Mouse (Mus musculus) layer of hippocampus, adult 2 months (tissue): Measurements from ENCODE around the gene Irx5. TPM values are rescaled to one million over a fixed set of nuclear protein-coding genes. Genes with fewer than 3 reads are reported as not detected.

ENCODE experiments used
- DNase-seq, 2 experiments: peaks; one replicate each; pipeline ENCODE4 v3.0.0; 2022; ENCODE audit warnings: low spot score in 2 of 2
- H3K27ac ChIP-seq: fragments of 200-600 bp; 2 replicates; pipeline ENCODE4 v1.8.1; 2022
- H3K4me3 ChIP-seq: fragments of 200-600 bp; 2 replicates; pipeline ENCODE4 v1.8.1; 2022; ENCODE audit warnings: mild to moderate bottlenecking
- CTCF ChIP-seq: fragments of 200-600 bp; conservative IDR thresholded peaks from 2 replicates; pipeline ENCODE4 v1.8.1; 2022; ENCODE audit warnings: antibody characterized with exemption, mild to moderate bottlenecking, moderate library complexity
- total RNA-seq, 2 experiments: library from RNA; stranded (reverse); gene quantifications; 2 replicates each; pipeline ENCODE4 v1.2.3; 2021

The Irx5 gene
- total RNA-seq, 2 experiments from 2014 or later = 0.18 TPM; not detected in 1

DNA sequence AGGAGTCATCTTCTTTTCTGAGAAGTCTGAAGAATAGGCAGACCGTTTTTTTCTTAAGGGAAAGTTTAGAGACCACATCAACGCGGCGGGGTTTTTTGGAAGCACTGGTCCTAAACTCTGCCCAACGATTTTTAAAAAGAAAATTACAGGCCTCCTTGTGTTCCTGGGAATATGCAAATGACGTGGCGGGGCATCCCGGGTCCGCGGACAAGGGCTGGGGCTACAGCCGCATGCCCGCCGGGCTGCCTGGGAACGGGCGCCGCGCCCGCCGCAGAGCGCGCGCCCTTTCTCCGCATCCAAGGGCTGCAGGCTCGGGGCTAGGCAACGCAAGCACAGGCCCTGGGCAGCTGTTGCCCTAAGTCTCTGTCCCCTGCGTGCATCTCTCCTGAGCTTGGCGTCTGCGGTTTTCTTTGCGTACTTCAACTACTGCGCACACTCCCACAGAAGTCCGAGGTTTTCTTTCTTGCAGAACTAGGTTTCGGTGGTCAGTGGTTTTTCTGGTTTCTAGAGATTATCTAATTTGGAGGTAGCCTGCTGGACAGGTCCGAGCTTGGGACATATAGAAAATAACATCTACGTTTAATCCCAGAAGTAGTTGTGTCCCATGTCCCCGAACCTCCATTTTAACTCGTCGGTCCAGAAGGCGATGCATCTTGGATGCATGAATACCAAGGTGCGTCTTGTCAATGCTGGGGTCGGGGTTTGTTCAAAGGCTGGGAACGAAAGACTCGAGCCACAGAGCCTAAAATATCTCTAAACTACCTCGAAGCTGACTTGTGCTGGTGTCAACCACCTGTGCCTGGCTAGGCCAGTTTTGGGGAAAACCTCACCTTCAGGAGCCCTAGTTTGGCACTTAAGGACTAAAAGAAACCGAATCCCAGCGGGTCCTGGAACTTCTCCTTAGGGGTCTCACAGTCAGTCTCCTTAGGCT, 6.1 kb downstream of the Irx5 start:
- DNase-seq = no peak
- TF ChIP-seq CTCF = no peak
- Histone ChIP-seq H3K4me3 (no peak overlapping the region), H3K27ac (no peak overlapping the region)

GRCm38 (mm10) chr8:92364148-92364775, 6.8 kb downstream of the Irx5 start:
- no peak for DNase-seq
- peak; percentile 68 for TF ChIP-seq CTCF
- Histone ChIP-seq H3K27ac (no peak overlapping the region), H3K4me3 (no peak overlapping the region)

DNA sequence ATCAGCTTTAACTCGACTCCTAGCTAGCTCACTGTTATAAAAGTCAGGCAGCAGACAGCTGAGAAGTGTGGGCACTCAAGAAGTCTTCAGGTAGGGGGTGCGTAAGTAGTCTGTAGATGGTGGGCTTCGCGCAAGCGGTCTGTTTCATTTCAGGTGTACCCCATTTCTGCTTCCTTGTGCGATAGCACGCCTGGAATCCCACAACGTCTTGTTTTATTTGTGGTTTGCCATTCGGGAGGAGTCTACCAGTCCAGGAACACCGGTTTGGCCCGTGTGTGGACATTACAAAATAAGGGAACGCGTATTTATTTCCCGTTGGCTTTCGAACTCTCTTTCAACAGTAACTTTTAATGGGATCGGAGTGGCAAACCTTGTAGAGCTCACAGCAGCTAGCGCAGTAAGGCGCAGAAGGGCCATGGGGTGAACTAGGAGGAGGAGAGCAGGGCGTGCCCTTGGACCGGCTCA, 7.4 kb downstream of the Irx5 start:
- no peak overlapping the region for H3K4me3 ChIP-seq
- no peak for TF ChIP-seq CTCF
- no peak for DNase-seq
- no peak overlapping the region for H3K27ac ChIP-seq

DNA sequence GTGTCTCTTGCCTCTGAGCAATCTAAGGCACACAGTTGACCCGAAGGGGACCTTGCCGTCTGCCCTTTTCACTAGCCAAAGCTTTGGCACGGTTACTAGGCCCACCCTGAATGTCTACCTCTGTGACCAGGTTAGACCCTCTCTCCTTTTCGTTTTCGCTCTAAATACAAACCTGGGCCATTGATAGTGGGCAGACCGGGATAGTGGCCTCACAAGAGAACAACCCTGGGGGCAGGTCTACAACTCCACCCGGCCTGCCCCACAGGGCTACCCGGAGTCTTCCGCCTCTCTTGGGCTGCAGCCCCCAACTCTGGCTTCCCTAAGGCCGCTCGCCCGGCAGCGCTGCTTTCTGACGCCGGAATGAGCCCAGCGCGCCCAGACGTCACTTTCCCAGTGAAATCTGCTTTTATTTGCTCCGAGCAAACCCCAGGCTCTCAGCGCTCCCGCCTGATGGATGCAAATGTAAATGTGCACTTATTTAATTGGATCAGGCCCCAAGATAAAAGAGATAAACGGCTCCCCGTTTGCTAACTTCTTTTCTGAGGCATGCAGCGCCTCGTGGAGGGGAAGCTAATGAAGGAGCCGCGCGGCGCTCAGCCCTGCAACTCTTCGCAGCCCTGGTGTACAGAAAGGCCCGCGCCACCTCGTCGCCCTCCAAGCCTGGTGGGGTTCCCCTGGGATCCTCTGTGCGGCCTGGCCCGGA, 8.0 kb downstream of the Irx5 start:
- Histone ChIP-seq H3K27ac (no peak overlapping the region), H3K4me3 (no peak overlapping the region)
- no peak for DNase-seq
- TF ChIP-seq CTCF = no peak

GRCm38 (mm10) chr8:92365944-92366735, 8.7 kb downstream of the Irx5 start:
- no peak overlapping the region for H3K4me3 ChIP-seq
- DNase-seq = no peak
- TF ChIP-seq CTCF = no peak
- no peak overlapping the region for H3K27ac ChIP-seq

DNA sequence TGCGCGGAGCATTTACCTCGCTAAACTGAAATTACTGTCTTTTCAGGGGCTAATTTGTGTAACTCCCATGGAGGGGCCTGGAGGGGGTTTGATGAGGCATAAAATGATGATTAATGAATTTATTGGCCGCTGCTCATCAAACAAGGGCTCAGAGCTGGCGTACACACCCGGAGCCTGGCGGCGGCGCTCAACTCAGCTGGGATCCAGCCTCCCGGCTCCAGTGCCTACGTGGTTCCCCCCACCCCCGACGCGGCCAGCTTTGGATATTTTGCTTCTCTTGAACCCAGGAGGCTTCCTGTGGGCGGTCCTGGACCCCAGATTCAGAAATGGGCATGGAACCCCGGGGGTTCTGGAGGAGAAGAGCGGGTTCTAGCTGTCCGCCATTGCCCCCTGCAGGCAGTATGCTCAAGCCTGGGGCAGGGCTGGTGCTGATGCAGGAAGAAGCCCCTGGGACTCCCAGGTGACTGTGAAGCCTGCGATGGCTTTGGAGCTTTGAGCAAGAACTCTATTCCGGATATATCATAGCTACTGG, 9.4 kb downstream of the Irx5 start:
- peak; percentile 62 for TF ChIP-seq CTCF
- Histone ChIP-seq H3K4me3 (no peak overlapping the region), H3K27ac (no peak overlapping the region)
- DNase-seq = no peak

DNA sequence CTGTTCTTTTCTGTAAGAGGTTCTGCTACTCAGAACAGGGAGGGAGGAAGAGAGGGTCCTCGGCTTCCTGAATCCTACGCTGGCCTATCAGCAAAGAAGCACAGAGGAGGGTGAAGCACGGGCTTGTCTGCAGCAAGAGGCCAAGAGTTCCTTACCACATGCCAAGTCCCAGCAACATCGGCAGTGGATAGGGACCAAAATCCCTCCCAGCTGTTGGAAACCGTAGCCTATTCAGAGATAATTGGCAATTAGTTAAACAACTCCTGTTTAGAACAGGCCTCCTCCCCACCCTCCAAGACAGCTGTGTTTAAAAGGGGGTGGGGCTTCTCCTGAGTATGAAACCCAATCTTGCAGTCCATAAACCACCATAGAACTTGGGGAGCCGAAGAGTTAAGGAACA, 22.1 kb downstream of the Irx5 start:
- H3K27ac ChIP-seq = no peak overlapping the region
- DNase-seq = no peak
- no peak overlapping the region for H3K4me3 ChIP-seq
- TF ChIP-seq CTCF = no peak

- Histone ChIP-seq H3K4me3 (no peak overlapping the region), H3K27ac (no peak overlapping the region)
- DNase-seq = peak in 1 of 2 experiments; percentile 11
- TF ChIP-seq CTCF = peak; percentile 72
These were observed 23.1 kb downstream of the Irx5 start for GRCm38 (mm10) chr8:92380571-92380970.

- no peak overlapping the region for H3K4me3 ChIP-seq
- H3K27ac ChIP-seq = no peak overlapping the region
- no peak for TF ChIP-seq CTCF
- DNase-seq = no peak
These were observed 30.5 kb downstream of the Irx5 start for GRCm38 (mm10) chr8:92387893-92388292.

DNA sequence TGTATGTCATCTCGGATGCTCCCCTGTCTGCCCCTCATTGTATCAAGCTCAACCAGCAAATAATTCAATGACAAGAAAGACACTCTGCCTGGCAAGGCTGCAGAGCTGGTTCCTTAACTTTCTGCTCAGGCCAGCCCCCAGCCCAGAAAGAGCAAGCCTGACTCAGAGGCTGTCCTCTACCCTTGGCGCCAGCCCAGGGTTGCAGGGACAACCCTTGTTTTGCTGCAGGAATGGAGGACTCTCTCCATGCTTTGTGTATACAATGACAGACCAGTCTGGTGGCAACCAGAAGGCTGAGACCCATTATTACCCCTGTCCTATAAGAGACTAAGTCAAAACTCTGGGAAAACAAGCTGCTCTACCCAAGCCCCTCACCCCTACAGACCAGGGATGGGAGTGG, 46.8 kb downstream of the Irx5 start:
- H3K4me3 ChIP-seq = no peak overlapping the region
- TF ChIP-seq CTCF = no peak
- H3K27ac ChIP-seq = no peak overlapping the region
- no peak for DNase-seq

- Histone ChIP-seq H3K27ac (no peak overlapping the region), H3K4me3 (no peak overlapping the region)
- no peak for DNase-seq
- no peak for TF ChIP-seq CTCF
These were observed 50.7 kb downstream of the Irx5 start for GRCm38 (mm10) chr8:92408092-92408491.

- no peak overlapping the region for H3K27ac ChIP-seq
- H3K4me3 ChIP-seq = no peak overlapping the region
- no peak for DNase-seq
- no peak for TF ChIP-seq CTCF
These were observed 56.2 kb downstream of the Irx5 start for GRCm38 (mm10) chr8:92413583-92413982.
